Mouse (Mus musculus) embryonic facial prominence, embryonic 14.5 days (tissue): ENCODE measurements around the gene Atg9a. TPM values are rescaled to one million over a fixed set of nuclear protein-coding genes. Genes with fewer than 3 reads are reported as not detected.

Source experiments
- ATAC-seq: fragments of 200-750 bp; cut with Nextera tagmentation; 2 replicates; pipeline ENCODE4 v1.8.0; 2017; ENCODE audit warnings: low read depth, moderate number of reproducible peaks, moderate TSS enrichment
- DNase-seq: peaks from one replicate; pipeline ENCODE4 v3.0.0-alpha.2; 2015; ENCODE audit warnings: low spot score
- H3K27ac ChIP-seq: fragments of 300-500 bp; sonication (generic); replicated peaks from 2 replicates; pipeline ENCODE4 v1.5.1; 2014; ENCODE audit warnings: low read depth, mild to moderate bottlenecking, low read length, moderate library complexity
- H3K27me3 ChIP-seq: fragments of 300-500 bp; sonication (generic); replicated peaks from 2 replicates; pipeline ENCODE4 v1.6.1; 2014; ENCODE audit warnings: low read length; ENCODE audit not compliant: control insufficient read depth, insufficient read depth
- H3K36me3 ChIP-seq: fragments of 300-500 bp; sonication (generic); 2 replicates; pipeline ENCODE4 v1.6.1; 2014; ENCODE audit warnings: low read length, mixed read lengths; ENCODE audit not compliant: control insufficient read depth, insufficient read depth
- H3K4me1 ChIP-seq: fragments of 300-500 bp; sonication (generic); 2 replicates; pipeline ENCODE4 v1.6.1; 2014; ENCODE audit warnings: antibody characterized with exemption, low read length; ENCODE audit not compliant: control insufficient read depth, insufficient read depth
- H3K4me2 ChIP-seq: fragments of 300-500 bp; sonication (generic); 2 replicates; pipeline ENCODE4 v1.6.1; 2014; ENCODE audit warnings: low read depth, mild to moderate bottlenecking, low read length, moderate library complexity, mixed read lengths
- H3K4me3 ChIP-seq: fragments of 300-500 bp; sonication (generic); 2 replicates; pipeline ENCODE4 v1.5.1; 2014; ENCODE audit warnings: low read depth, mild to moderate bottlenecking, low read length
- H3K9ac ChIP-seq: fragments of 300-500 bp; sonication (generic); 2 replicates; pipeline ENCODE4 v1.6.1; 2014; ENCODE audit warnings: low read depth, mild to moderate bottlenecking, low read length, moderate library complexity, mixed read lengths
- H3K9me3 ChIP-seq: fragments of 300-500 bp; sonication (generic); 2 replicates; pipeline ENCODE4 v1.6.1; 2016; ENCODE audit warnings: low read length; ENCODE audit not compliant: control insufficient read depth
- WGBS: fragments of 180-500 bp; shearing (Covaris S2); extraction: QIAGEN DNeasy Blood & Tissue Kit; methylation state at CpG from one replicate; pipeline ENCODE4 v1.1.7; 2014; 5-methylcytosine and 5-hydroxymethylcytosine counted together
- polyA plus RNA-seq: library from polyadenylated mRNA; unstranded; fragments of >200 nt; fragmentation: Nextera tagmentation; extraction: Ambion mirVana; gene quantifications from 2 replicates; pipeline ENCODE4 v1.2.1, GENCODE M21; 2014

The Atg9a gene
- polyA plus RNA-seq, 1 experiment from 2014 or later = 31.9 TPM

GRCm38 (mm10) chr1:75187126-75187525, 4.9 kb downstream of the Atg9a start:
- no peak for ATAC-seq
- peaks cover 11% of the 10 kb centered on the region for H3K4me1 ChIP-seq
- H3K4me3 ChIP-seq = no peak overlapping the region
- no peak overlapping the region for H3K27ac ChIP-seq
- peaks cover 67% of the 10 kb centered on the region for H3K36me3 ChIP-seq
- no peak overlapping the region for H3K9ac ChIP-seq
- no peaks in the 10 kb centered on the region for H3K9me3 ChIP-seq
- H3K4me2 ChIP-seq = no peak overlapping the region
- H3K27me3 ChIP-seq = no peaks in the 10 kb centered on the region
- DNase-seq = peak; percentile 47

GRCm38 (mm10) chr1:75185495-75185894, 6.5 kb downstream of the Atg9a start:
- H3K4me2 ChIP-seq = no peak overlapping the region
- H3K4me1 ChIP-seq = peaks cover 2% of the 10 kb centered on the region; the same call in 1 of the 2 replicates
- DNase-seq = no peak
- no peak overlapping the region for H3K27ac ChIP-seq
- no peak overlapping the region for H3K4me3 ChIP-seq
- WGBS = 93% methylated on average over 11 of the region's 11 CpGs
- no peaks in the 10 kb centered on the region for H3K9me3 ChIP-seq
- H3K27me3 ChIP-seq = no peaks in the 10 kb centered on the region
- no peak overlapping the region for H3K9ac ChIP-seq
- no peak for ATAC-seq
- peaks cover 74% of the 10 kb centered on the region for H3K36me3 ChIP-seq

- Histone ChIP-seq H3K4me1 (peaks cover 6% of the 10 kb centered on the region), H3K9me3 (no peaks in the 10 kb centered on the region), H3K36me3 (peaks cover 59% of the 10 kb centered on the region), H3K9ac (no peak overlapping the region), H3K27ac (no peak overlapping the region), H3K27me3 (no peaks in the 10 kb centered on the region), H3K4me2 (no peak overlapping the region), H3K4me3 (no peak overlapping the region)
- WGBS = 49% methylated on average over 4 of the region's 4 CpGs
- DNase-seq (no peak), ATAC-seq (no peak)
Observed at GRCm38 (mm10) chr1:75182160-75182559, 9.8 kb downstream of the Atg9a start.

GRCm38 (mm10) chr1:75181377-75181870, 10.6 kb downstream of the Atg9a start:
- no peak overlapping the region for H3K9ac ChIP-seq
- H3K36me3 ChIP-seq = peaks cover 59% of the 10 kb centered on the region
- 81% methylated on average over 4 of the region's 4 CpGs for WGBS
- ATAC-seq = no peak
- no peaks in the 10 kb centered on the region for H3K27me3 ChIP-seq
- H3K4me1 ChIP-seq = peaks cover 6% of the 10 kb centered on the region
- H3K27ac ChIP-seq = no peak overlapping the region
- H3K9me3 ChIP-seq = no peaks in the 10 kb centered on the region
- H3K4me2 ChIP-seq = no peak overlapping the region
- no peak overlapping the region for H3K4me3 ChIP-seq
- DNase-seq = no peak

GRCm38 (mm10) chr1:75180741-75181140, 11.3 kb downstream of the Atg9a start:
- Histone ChIP-seq H3K4me3 (peak overlapping the region; percentile 56), H3K4me1 (peaks cover 6% of the 10 kb centered on the region), H3K4me2 (peak overlapping the region; percentile 99), H3K9me3 (no peaks in the 10 kb centered on the region), H3K9ac (no peak overlapping the region), H3K27ac (no peak overlapping the region), H3K27me3 (no peaks in the 10 kb centered on the region), H3K36me3 (peaks cover 59% of the 10 kb centered on the region)
- no peak for DNase-seq
- WGBS = 42% methylated on average over 6 of the region's 7 CpGs
- ATAC-seq = no peak

GRCm38 (mm10) chr1:75180105-75180590, 11.8 kb downstream of the Atg9a start, which contains the start of gene Abcb6:
Gene Abcb6 (minus strand): TSS chr1:75180392.
- Histone ChIP-seq H3K4me3 (peak within 1 kb of the TSS; percentile 56), H3K27ac (no peak within 1 kb of the TSS), H3K9ac (peak within 1 kb of the TSS; percentile 68), H3K9me3 (no peaks in the 10 kb centered on the region), H3K36me3 (peaks cover 57% of the 10 kb centered on the region), H3K4me2 (peak within 1 kb of the TSS; percentile 99), H3K27me3 (no peaks in the 10 kb centered on the region), H3K4me1 (peaks cover 6% of the 10 kb centered on the region)
- ATAC-seq = peak; percentile 98
- DNase-seq = peak; percentile 96
- WGBS = under 1% methylated on average over 27 of the region's 31 CpGs

- peak overlapping the region; percentile 56 for H3K4me3 ChIP-seq
- peak overlapping the region; percentile 68 for H3K9ac ChIP-seq
- H3K27ac ChIP-seq = no peak overlapping the region
- ATAC-seq = peak; percentile 27
- peak overlapping the region; percentile 99 for H3K4me2 ChIP-seq
- peaks cover 55% of the 10 kb centered on the region for H3K36me3 ChIP-seq
- H3K27me3 ChIP-seq = no peaks in the 10 kb centered on the region
- 6% methylated on average over 22 of the region's 23 CpGs for WGBS
- H3K4me1 ChIP-seq = peaks cover 6% of the 10 kb centered on the region
- peak; percentile 16 for DNase-seq
- H3K9me3 ChIP-seq = no peaks in the 10 kb centered on the region
Observed at GRCm38 (mm10) chr1:75179334-75180104, 12.5 kb downstream of the Atg9a start.

- peak within 1 kb of the TSS; percentile 63 for H3K4me3 ChIP-seq
- peak within 1 kb of the TSS; percentile 75 for H3K9ac ChIP-seq
- DNase-seq (peak; percentile 97), ATAC-seq (peak; percentile 97)
- WGBS = 1% methylated on average over 54 of the region's 59 CpGs
- H3K4me1 ChIP-seq = peaks cover 7% of the 10 kb centered on the region
- H3K4me2 ChIP-seq = peak within 1 kb of the TSS; percentile 62
- H3K36me3 ChIP-seq = peaks cover 40% of the 10 kb centered on the region
- H3K27me3 ChIP-seq = no peaks in the 10 kb centered on the region
- no peaks in the 10 kb centered on the region for H3K9me3 ChIP-seq
- H3K27ac ChIP-seq = peak within 1 kb of the TSS; percentile 85
Observed at GRCm38 (mm10) chr1:75168472-75169464, 23.2 kb downstream of the Atg9a start, which contains the start of gene Zfand2b. Gene Zfand2b (plus strand): TSS chr1:75168646.
